Mouse (Mus musculus) liver, adult 10 weeks (tissue): ENCODE results near the gene Ttc7b. TPM values are rescaled to one million over a fixed set of nuclear protein-coding genes. Genes with fewer than 3 reads are reported as not detected.

ENCODE experiments used
- polyA plus RNA-seq: library from polyadenylated mRNA; stranded (reverse); fragments of 350-450 nt; fragmentation: Illumina TruSeq; extraction: RNeasy Lipid Tissue Mini Kit (QIAGEN cat#74804); gene quantifications from one replicate; pipeline ENCODE4 v1.2.3, GENCODE M21; 2014; ENCODE audit warnings: low read depth, low replicate concordance

Ttc7b gene
- polyA plus RNA-seq = 5.0 TPM

DNA sequence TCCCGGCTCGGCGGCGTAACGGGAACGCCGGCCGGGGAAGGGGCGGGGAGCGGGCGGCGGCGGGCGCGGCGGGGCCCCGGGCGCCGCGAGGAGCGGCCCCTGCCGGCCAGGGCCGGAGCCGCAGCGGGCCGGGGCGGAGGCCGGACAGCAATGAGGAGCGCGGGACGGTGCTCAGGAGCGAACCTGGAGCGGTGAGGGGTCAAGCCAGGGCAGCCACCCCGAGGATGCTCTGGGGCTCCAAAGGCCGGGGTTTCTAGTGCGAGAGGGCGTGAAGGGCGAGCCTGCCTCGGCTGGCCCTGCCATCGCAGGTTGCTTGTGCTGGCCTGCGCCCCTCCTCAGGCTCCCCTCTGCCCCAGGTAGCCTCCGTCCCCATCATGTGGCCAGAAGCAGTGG is at the start of gene Ttc7b:
Gene Ttc7b (minus strand): TSS at position 33 of the 393 bp plus-strand sequence.

Other genes with a start within 250 kb of the Ttc7b start
- gene Rps6ka5, start 206.2 kb upstream of the Ttc7b start, polyA plus RNA-seq = 1.5 TPM